Mouse (Mus musculus) cortical plate, adult 2 months (tissue): ENCODE measurements around the gene Ak5. TPM values are rescaled to one million over a fixed set of nuclear protein-coding genes. Genes with fewer than 3 reads are reported as not detected.

Source experiments
- H3K27ac ChIP-seq: fragments of 200-500 bp; 2 replicates; pipeline ENCODE4 v1.5.1; 2012; ENCODE audit warnings: low read length, control low read depth, inconsistent platforms; ENCODE audit not compliant: insufficient read depth
- H3K4me1 ChIP-seq: fragments of 200-500 bp; 2 replicates; pipeline ENCODE4 v1.6.1; 2011; ENCODE audit warnings: low read length; ENCODE audit not compliant: control insufficient read depth, insufficient read depth
- H3K4me3 ChIP-seq: fragments of 200-500 bp; 2 replicates; pipeline ENCODE4 v1.5.1; 2011; ENCODE audit warnings: mild to moderate bottlenecking, low read length, control low read depth; ENCODE audit not compliant: insufficient read depth
- CTCF ChIP-seq: fragments of 200-500 bp; IDR thresholded peaks from 2 replicates; pipeline ENCODE4 v1.5.1; 2011; ENCODE audit warnings: mild to moderate bottlenecking, control low read depth, low read length; ENCODE audit not compliant: insufficient read depth; ENCODE audit errors: extremely low read depth
- POLR2A ChIP-seq: fragments of 200-500 bp; IDR thresholded peaks from 2 replicates; pipeline ENCODE4 v1.6.1; 2011; ENCODE audit warnings: mild to moderate bottlenecking, low read length, control low read depth; ENCODE audit not compliant: insufficient read depth; ENCODE audit errors: extremely low read depth
- polyA plus RNA-seq: library from polyadenylated mRNA; depleted of rRNA; stranded (reverse); fragments of >200 nt; gene quantifications from 2 replicates; pipeline ENCODE4 v1.2.3, GENCODE M21; 2012

The Ak5 gene
- polyA plus RNA-seq, 1 experiment, result 53.8 TPM

- no peak overlapping the region for H3K4me3 ChIP-seq
- TF ChIP-seq POLR2A, result no peak
- no peak for TF ChIP-seq CTCF
- peaks cover 13% of the 10 kb centered on the region for H3K4me1 ChIP-seq
- H3K27ac ChIP-seq, result no peak overlapping the region
These were observed 110.1 kb downstream of the Ak5 start for GRCm38 (mm10) chr3:152558106-152558505.

- Histone ChIP-seq H3K27ac (no peak overlapping the region), H3K4me3 (no peak overlapping the region), H3K4me1 (peaks cover 13% of the 10 kb centered on the region)
- TF ChIP-seq POLR2A (no peak), CTCF (no peak)
These were observed 110.5 kb downstream of the Ak5 start for GRCm38 (mm10) chr3:152557659-152558058.

GRCm38 (mm10) chr3:152556919-152557318 is 111.2 kb downstream of the Ak5 start:
- TF ChIP-seq POLR2A (no peak), CTCF (peak; percentile 37; the same call in 1 of the 2 replicates)
- H3K4me1 ChIP-seq, result peaks cover 15% of the 10 kb centered on the region
- no peak overlapping the region for H3K27ac ChIP-seq
- H3K4me3 ChIP-seq, result no peak overlapping the region

GRCm38 (mm10) chr3:152556435-152556834 is 111.7 kb downstream of the Ak5 start:
- H3K4me3 ChIP-seq, result no peak overlapping the region
- TF ChIP-seq POLR2A (no peak), CTCF (no peak)
- peaks cover 15% of the 10 kb centered on the region for H3K4me1 ChIP-seq
- H3K27ac ChIP-seq, result no peak overlapping the region

GRCm38 (mm10) chr3:152555216-152555615 is 112.9 kb downstream of the Ak5 start:
- TF ChIP-seq CTCF, result no peak
- TF ChIP-seq POLR2A, result no peak
- Histone ChIP-seq H3K4me3 (no peak overlapping the region), H3K27ac (no peak overlapping the region), H3K4me1 (peaks cover 15% of the 10 kb centered on the region)

GRCm38 (mm10) chr3:152554366-152554765 is 113.8 kb downstream of the Ak5 start:
- TF ChIP-seq CTCF, result no peak
- no peak for TF ChIP-seq POLR2A
- Histone ChIP-seq H3K27ac (no peak overlapping the region), H3K4me3 (no peak overlapping the region), H3K4me1 (peaks cover 15% of the 10 kb centered on the region)

GRCm38 (mm10) chr3:152552641-152553040 is 115.5 kb downstream of the Ak5 start:
- peaks cover 13% of the 10 kb centered on the region for H3K4me1 ChIP-seq
- H3K4me3 ChIP-seq, result no peak overlapping the region
- H3K27ac ChIP-seq, result no peak overlapping the region
- TF ChIP-seq POLR2A, result no peak
- TF ChIP-seq CTCF, result no peak

- Histone ChIP-seq H3K27ac (no peak overlapping the region), H3K4me1 (peaks cover 13% of the 10 kb centered on the region), H3K4me3 (no peak overlapping the region)
- TF ChIP-seq POLR2A, result no peak
- TF ChIP-seq CTCF, result no peak
These were observed 117.5 kb downstream of the Ak5 start for GRCm38 (mm10) chr3:152550528-152551115.

- TF ChIP-seq POLR2A (no peak), CTCF (no peak)
- H3K27ac ChIP-seq, result no peak overlapping the region
- H3K4me1 ChIP-seq, result peaks cover 9% of the 10 kb centered on the region
- H3K4me3 ChIP-seq, result no peak overlapping the region
These were observed 118.1 kb downstream of the Ak5 start for GRCm38 (mm10) chr3:152550031-152550430.

GRCm38 (mm10) chr3:152544921-152545320 is 123.2 kb downstream of the Ak5 start:
- H3K4me1 ChIP-seq, result peaks cover 2% of the 10 kb centered on the region; the same call in 1 of the 2 replicates
- no peak for TF ChIP-seq CTCF
- TF ChIP-seq POLR2A, result no peak
- no peak overlapping the region for H3K27ac ChIP-seq
- H3K4me3 ChIP-seq, result no peak overlapping the region

GRCm38 (mm10) chr3:152542298-152542697 is 125.9 kb downstream of the Ak5 start:
- H3K4me1 ChIP-seq, result peaks cover 2% of the 10 kb centered on the region; the same call in 1 of the 2 replicates
- TF ChIP-seq POLR2A, result no peak
- TF ChIP-seq CTCF, result no peak
- H3K4me3 ChIP-seq, result no peak overlapping the region
- no peak overlapping the region for H3K27ac ChIP-seq

- no peaks in the 10 kb centered on the region for H3K4me1 ChIP-seq
- TF ChIP-seq CTCF (no peak), POLR2A (no peak)
- no peak overlapping the region for H3K4me3 ChIP-seq
- no peak overlapping the region for H3K27ac ChIP-seq
These were observed 137.8 kb downstream of the Ak5 start for GRCm38 (mm10) chr3:152530344-152530743.
